Mouse (Mus musculus) heart, adult 2 months (tissue): Measurements from ENCODE around the gene Cdk19. TPM values are rescaled to one million over a fixed set of nuclear protein-coding genes. Genes with fewer than 3 reads are reported as not detected.
A peak's percentile ranks its signal among the peaks of the same experiment; 100 is the strongest.

Source experiments
- DNase-seq, 2 experiments: peaks; one replicate each; pipeline ENCODE4 v3.0.0; 2021
- H3K27ac ChIP-seq: fragments of 200-600 bp; 2 replicates; pipeline ENCODE4 v1.8.1; 2022
- H3K27me3 ChIP-seq: fragments of 200-500 bp; 2 replicates; pipeline ENCODE4 v1.6.1; 2012; ENCODE audit warnings: mild to moderate bottlenecking, low read length, inconsistent platforms, mixed read lengths; ENCODE audit not compliant: control insufficient read depth, insufficient read depth
- H3K36me3 ChIP-seq: fragments of 200-500 bp; 2 replicates; pipeline ENCODE4 v1.6.1; 2012; ENCODE audit warnings: low read length, inconsistent platforms; ENCODE audit not compliant: control insufficient read depth, insufficient read depth
- H3K4me1 ChIP-seq: fragments of 200-500 bp; 2 replicates; pipeline ENCODE4 v1.6.1; 2011; ENCODE audit warnings: low read length; ENCODE audit not compliant: control insufficient read depth, insufficient read depth
- H3K4me3 ChIP-seq: fragments of 200-600 bp; 2 replicates; pipeline ENCODE4 v1.8.1; 2022
- H3K79me2 ChIP-seq: fragments of 200-500 bp; replicated peaks from 2 replicates; pipeline ENCODE4 v1.6.1; 2012; ENCODE audit warnings: mild to moderate bottlenecking, inconsistent platforms, low read length, moderate library complexity, mixed read lengths; ENCODE audit not compliant: control insufficient read depth, insufficient read depth
- H3K9ac ChIP-seq: fragments of 200-500 bp; 2 replicates; pipeline ENCODE4 v1.6.1; 2012; ENCODE audit warnings: low read depth, mild to moderate bottlenecking, control low read depth, inconsistent platforms, low read length, mixed read lengths
- CTCF ChIP-seq: fragments of 200-600 bp; IDR thresholded peaks from 2 replicates; pipeline ENCODE4 v1.8.1; 2022; ENCODE audit warnings: antibody characterized with exemption, mild to moderate bottlenecking, moderate library complexity
- EP300 ChIP-seq: fragments of 200-500 bp; IDR thresholded peaks from 2 replicates; pipeline ENCODE4 v1.6.1; 2011; ENCODE audit warnings: low read depth, low read length, control low read depth; ENCODE audit not compliant: insufficient read depth
- POLR2A ChIP-seq: fragments of 200-500 bp; IDR thresholded peaks from 2 replicates; pipeline ENCODE4 v1.6.1; 2011; ENCODE audit warnings: mild to moderate bottlenecking, low read depth, low read length, control low read depth; ENCODE audit not compliant: insufficient read depth
- WGBS: fragments of 180-500 bp; shearing (Covaris S2); methylation state at CpG from one replicate; pipeline ENCODE4 v1.1.7; 2018; 5-methylcytosine and 5-hydroxymethylcytosine counted together
- intact Hi-C: fragments of 180-260 bp; cut with DNase I; formaldehyde crosslinking; loops from one replicate; pipeline ENCODE4 v1.15.1; 2025
- polyA plus RNA-seq: library from polyadenylated mRNA; depleted of rRNA; stranded (reverse); fragments of >200 nt; gene quantifications from 2 replicates; pipeline ENCODE4 v1.2.3, GENCODE M21; 2012
- total RNA-seq, 2 experiments: library from RNA; stranded (reverse); gene quantifications; 2 replicates each; pipeline ENCODE4 v1.2.3; 2021

Cdk19 gene
- total and polyA plus RNA-seq, 3 experiments: 5.2 to 15.2 (median 11.5) TPM

- no peaks in the 10 kb centered on the region; the same call in 1 of the 2 replicates for H3K79me2 ChIP-seq
- DNase-seq: no peak
- TF ChIP-seq POLR2A (no peak), EP300 (no peak), CTCF (no peak)
- intact Hi-C loops: no loop called here
- no peaks in the 10 kb centered on the region; the same call in 1 of the 2 replicates for H3K36me3 ChIP-seq
- no peak overlapping the region for H3K4me3 ChIP-seq
- H3K4me1 ChIP-seq: peaks cover 5% of the 10 kb centered on the region
- H3K27ac ChIP-seq: no peak overlapping the region
- H3K27me3 ChIP-seq: no peaks in the 10 kb centered on the region
- no peak overlapping the region for H3K9ac ChIP-seq
- 54% methylated on average over 3 of the region's 3 CpGs for WGBS
Measured at GRCm38 (mm10) chr10:40376286-40376685, 36.9 kb downstream of the Cdk19 start.

- 87% methylated on average over 4 of the region's 4 CpGs for WGBS
- intact Hi-C loops: no loop called here
Measured at GRCm38 (mm10) chr10:40378284-40378683, 38.9 kb downstream of the Cdk19 start.

DNA sequence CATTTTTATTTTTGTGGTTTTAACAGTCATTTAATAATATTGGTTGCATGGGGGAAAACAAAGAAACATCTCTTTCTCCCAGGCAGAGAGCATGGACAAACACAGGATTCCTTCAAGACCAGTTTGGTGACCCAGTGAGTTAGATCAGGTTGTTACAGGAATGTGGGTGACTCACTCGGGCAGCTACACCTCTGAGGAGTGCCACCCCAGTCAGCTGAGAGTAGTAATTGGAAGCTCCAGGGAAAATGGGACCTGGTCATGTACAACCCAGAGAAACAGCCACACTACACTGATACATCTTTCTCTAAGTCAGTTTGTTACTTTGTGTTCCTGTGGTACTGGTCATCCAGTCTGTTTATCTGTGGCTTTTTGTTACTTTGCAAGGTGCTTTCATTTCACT is 40.3 kb downstream of the Cdk19 start:
- H3K4me1 ChIP-seq: no peaks in the 10 kb centered on the region; the same call in 1 of the 2 replicates
- no peak overlapping the region for H3K9ac ChIP-seq
- 48% methylated on average over 1 of the region's 1 CpGs for WGBS
- H3K4me3 ChIP-seq: no peak overlapping the region
- no peaks in the 10 kb centered on the region for H3K27me3 ChIP-seq
- TF ChIP-seq POLR2A (no peak), CTCF (no peak), EP300 (no peak)
- no peaks in the 10 kb centered on the region; the same call in 1 of the 2 replicates for H3K36me3 ChIP-seq
- no peak for DNase-seq
- H3K79me2 ChIP-seq: no peaks in the 10 kb centered on the region
- H3K27ac ChIP-seq: no peak overlapping the region
- intact Hi-C loops: no loop called here

More at GRCm38 (mm10) chr10:40378284-40378683, 38.9 kb downstream of the Cdk19 start:
- Histone ChIP-seq H3K4me3 (no peak overlapping the region), H3K36me3 (no peaks in the 10 kb centered on the region; the same call in 1 of the 2 replicates), H3K79me2 (no peaks in the 10 kb centered on the region; the same call in 1 of the 2 replicates), H3K27me3 (no peaks in the 10 kb centered on the region), H3K27ac (no peak overlapping the region), H3K9ac (no peak overlapping the region), H3K4me1 (no peaks in the 10 kb centered on the region; the same call in 1 of the 2 replicates)
- DNase-seq: no peak
- TF ChIP-seq CTCF (no peak), POLR2A (no peak), EP300 (no peak)

DNA sequence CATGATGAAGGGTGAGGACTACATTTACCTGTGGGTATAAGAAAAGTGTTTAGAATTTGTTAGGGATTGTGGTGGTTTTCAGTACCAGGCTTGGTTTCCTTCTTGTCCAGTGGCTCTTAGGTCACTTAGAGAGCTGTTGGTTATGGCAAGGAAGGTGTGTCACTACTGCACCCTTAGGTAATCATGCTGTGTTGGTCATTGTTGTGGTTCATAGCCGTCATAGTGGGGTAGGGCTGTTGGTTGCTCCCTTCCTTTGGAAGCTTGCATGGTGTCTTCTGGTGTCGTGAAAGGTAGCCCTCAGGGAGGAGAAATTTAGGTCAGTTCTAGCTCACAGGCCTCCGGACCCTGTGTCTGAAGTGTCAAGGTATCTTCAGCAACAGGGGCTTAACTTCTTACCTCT is 46.0 kb downstream of the Cdk19 start:
- TF ChIP-seq EP300 (no peak), POLR2A (no peak), CTCF (no peak)
- Histone ChIP-seq H3K27me3 (no peaks in the 10 kb centered on the region), H3K79me2 (no peaks in the 10 kb centered on the region), H3K27ac (no peak overlapping the region), H3K4me1 (no peaks in the 10 kb centered on the region), H3K9ac (no peak overlapping the region), H3K36me3 (no peaks in the 10 kb centered on the region), H3K4me3 (no peak overlapping the region)
- 91% methylated on average over 3 of the region's 3 CpGs for WGBS
- DNase-seq: no peak
- intact Hi-C loops: no loop called here

DNA sequence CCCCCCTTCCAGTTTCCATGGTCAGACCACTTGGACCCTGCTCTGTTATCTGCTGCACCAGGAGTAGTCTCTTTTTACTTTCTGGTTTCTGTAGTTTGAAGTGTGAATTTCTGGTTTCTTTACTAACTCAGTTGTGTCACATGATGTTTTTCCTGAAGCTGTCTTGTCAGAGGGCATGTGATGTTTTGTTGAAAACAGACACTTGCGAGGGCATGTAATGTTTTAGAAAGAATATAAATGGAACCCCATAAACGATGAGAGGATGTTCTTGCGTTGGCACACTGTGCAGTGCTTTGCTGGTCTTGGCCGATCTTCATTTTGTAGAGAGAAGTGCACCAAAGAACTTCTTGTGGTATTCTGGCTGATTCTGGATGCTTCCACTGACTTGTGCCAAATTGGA is 46.8 kb downstream of the Cdk19 start:
- no peak for TF ChIP-seq EP300
- Histone ChIP-seq H3K9ac (no peak overlapping the region), H3K4me3 (no peak overlapping the region), H3K4me1 (no peaks in the 10 kb centered on the region), H3K36me3 (no peaks in the 10 kb centered on the region), H3K27ac (no peak overlapping the region), H3K79me2 (no peaks in the 10 kb centered on the region), H3K27me3 (no peaks in the 10 kb centered on the region)
- WGBS: 94% methylated on average over 4 of the region's 4 CpGs
- DNase-seq: no peak
- intact Hi-C loops: no loop called here

- Histone ChIP-seq H3K27me3 (no peaks in the 10 kb centered on the region), H3K4me1 (no peaks in the 10 kb centered on the region), H3K9ac (no peak overlapping the region), H3K27ac (no peak overlapping the region), H3K4me3 (no peak overlapping the region), H3K79me2 (0 out of 2 replicates have a peak, but pooled peaks cover 2% of the 10 kb centered on the region), H3K36me3 (no peaks in the 10 kb centered on the region; the same call in 1 of the 2 replicates)
- intact Hi-C loops: no loop called here
- WGBS: 79% methylated on average over 2 of the region's 2 CpGs
- TF ChIP-seq EP300 (no peak), CTCF (peak; percentile 56), POLR2A (no peak)
- no peak for DNase-seq
Measured at GRCm38 (mm10) chr10:40393447-40394143, 54.2 kb downstream of the Cdk19 start.
